Mouse (Mus musculus) G1E (cell line): ENCODE results near the gene Ebf4.

Source experiments
- CTCF ChIP-seq: IDR thresholded peaks from 2 replicates; pipeline ENCODE4 v1.5.1; 2012; ENCODE audit warnings: low read depth, low read length, inconsistent platforms, mixed read lengths
- GATA1 ChIP-seq: IDR thresholded peaks from 2 replicates; pipeline ENCODE4 v1.6.1; 2012; ENCODE audit warnings: borderline replicate concordance, low read length, inconsistent platforms, mixed read lengths

GRCm38 (mm10) chr2:130261914-130262313, 33.1 kb upstream of the Ebf4 start:
- no peak for TF ChIP-seq GATA1
- no peak for TF ChIP-seq CTCF
